Mouse (Mus musculus) megakaryocyte, adult 5-6 weeks (primary cell): Measurements from ENCODE around the gene Arcn1. TPM values are rescaled to one million over a fixed set of nuclear protein-coding genes. Genes with fewer than 3 reads are reported as not detected.

Source experiments
- ATAC-seq: 2 replicates; pipeline ENCODE4 v1.8.0; 2016; ENCODE audit warnings: mild to moderate bottlenecking, inconsistent platforms; ENCODE audit not compliant: poor library complexity, severe bottlenecking
- total RNA-seq, 2 experiments: library from RNA; stranded (forward) in 1 of 2; stranded (reverse) in 1 of 2; fragments of 153-499, 151-499 nt in 1 of 2; fragments of 221-1000, 200-1000 nt in 1 of 2; gene quantifications; 2 replicates each; pipeline versions ENCODE4 v1.2.3 to v1.2.4; 2015 to 2017

Arcn1 gene
- total RNA-seq, 2 experiments from 2014 or later = 151 to 165 TPM

DNA sequence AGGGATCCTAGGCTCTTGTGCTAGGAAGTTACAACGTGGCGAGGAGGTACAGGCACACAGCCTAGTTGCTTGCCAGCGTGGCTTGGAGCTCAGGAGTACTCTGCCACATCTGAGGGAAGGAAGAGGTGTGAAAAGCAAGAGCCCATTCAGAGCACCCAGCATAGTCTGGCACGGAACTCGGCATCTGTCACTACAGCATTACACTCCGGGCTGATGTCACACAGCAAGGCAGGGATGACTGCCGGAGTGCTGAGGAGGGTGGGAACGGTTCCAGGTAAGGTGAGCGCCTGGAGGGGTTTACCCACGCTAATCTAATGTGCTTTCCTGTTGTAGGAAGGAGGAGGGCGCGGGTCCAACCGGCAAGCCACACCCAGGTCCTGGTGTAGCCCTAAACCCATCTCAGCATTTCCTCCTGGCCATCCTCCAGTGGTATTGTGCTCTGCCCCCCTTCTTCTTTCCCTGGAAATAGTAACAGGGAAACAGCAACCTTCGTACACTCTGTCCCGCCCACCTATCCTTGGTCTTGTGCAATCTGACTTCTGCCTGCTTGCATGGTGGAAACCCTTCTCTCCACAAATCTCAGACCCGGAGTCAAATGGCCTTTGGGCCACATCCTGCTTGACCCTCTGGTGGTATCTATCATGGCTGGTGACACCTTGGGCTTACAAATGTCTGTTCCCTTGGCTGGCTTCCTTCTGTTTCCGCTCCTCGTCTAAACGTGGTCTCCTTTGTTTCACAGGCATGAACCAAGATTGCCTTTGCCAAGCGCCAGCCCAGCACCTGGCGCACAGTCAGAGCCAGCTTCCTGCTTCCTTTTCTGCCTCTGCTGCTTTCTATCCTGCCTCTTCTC, 75.7 kb downstream of the Arcn1 start:
- ATAC-seq = no peak

Other genes with a start within 250 kb of the Arcn1 start
- not detected in 2 replicates for gene Cxcr5, start 206.0 kb downstream of the Arcn1 start, total RNA-seq (2015)
- not detected in 2 replicates for gene Cxcr5, start 206.0 kb downstream of the Arcn1 start, total RNA-seq (2017)
- 57.1 and 60.2 TPM in 2 replicates for gene Ddx6, start 163.0 kb downstream of the Arcn1 start, total RNA-seq (2015)
- 71.2 and 88.8 TPM in 2 replicates for gene Ddx6, start 163.0 kb downstream of the Arcn1 start, total RNA-seq (2017)
- gene Treh, start 94.6 kb downstream of the Arcn1 start, total RNA-seq (2015) = not detected in 2 replicates
- not detected in 2 replicates for gene Treh, start 94.6 kb downstream of the Arcn1 start, total RNA-seq (2017)
- 0.76 and 2.1 TPM in 2 replicates for gene Phldb1, start 32.6 kb downstream of the Arcn1 start, total RNA-seq (2015)
- gene Phldb1, start 32.6 kb downstream of the Arcn1 start, total RNA-seq (2017) = 2.0 and 2.6 TPM in 2 replicates
- gene Ift46, start 63 bp upstream of the Arcn1 start, total RNA-seq (2015) = 38.5 and 53.7 TPM in 2 replicates
- 27.6 and 40.8 TPM in 2 replicates for gene Ift46, start 63 bp upstream of the Arcn1 start, total RNA-seq (2017)
- 0.23 and 0.45 TPM in 2 replicates for gene Tmem25, start 31.5 kb upstream of the Arcn1 start, total RNA-seq (2015)
- 0.16 and 0.51 TPM in 2 replicates for gene Tmem25, start 31.5 kb upstream of the Arcn1 start, total RNA-seq (2017)
- gene Ttc36, start 35.2 kb upstream of the Arcn1 start, total RNA-seq (2015) = 0.18 and 0.65 TPM in 2 replicates
- not detected in 2 replicates for gene Ttc36, start 35.2 kb upstream of the Arcn1 start, total RNA-seq (2017)
- 32.8 and 44.7 TPM in 2 replicates for gene Kmt2a, start 113.5 kb upstream of the Arcn1 start, total RNA-seq (2015)
- gene Kmt2a, start 113.5 kb upstream of the Arcn1 start, total RNA-seq (2017) = 5.5 and 15.9 TPM in 2 replicates
- gene Atp5l, start 152.9 kb upstream of the Arcn1 start, total RNA-seq (2015) = 490 and 523 TPM in 2 replicates
- 117 and 122 TPM in 2 replicates for gene Atp5l, start 152.9 kb upstream of the Arcn1 start, total RNA-seq (2017)
- 43.0 and 53.3 TPM in 2 replicates for gene Ube4a, start 197.8 kb upstream of the Arcn1 start, total RNA-seq (2015)
- gene Ube4a, start 197.8 kb upstream of the Arcn1 start, total RNA-seq (2017) = 30.3 and 33.3 TPM in 2 replicates
- 6.2 and 11.0 TPM in 2 replicates for gene Cd3g, start 212.6 kb upstream of the Arcn1 start, total RNA-seq (2015)
- gene Cd3g, start 212.6 kb upstream of the Arcn1 start, total RNA-seq (2017) = 14.8 and 17.2 TPM in 2 replicates
- gene Cd3d, start 213.9 kb upstream of the Arcn1 start, total RNA-seq (2015) = 2.3 and 6.8 TPM in 2 replicates
- 2.1 and 6.3 TPM in 2 replicates for gene Cd3d, start 213.9 kb upstream of the Arcn1 start, total RNA-seq (2017)
- 3.5 and 5.8 TPM in 2 replicates for gene Cd3e, start 241.8 kb upstream of the Arcn1 start, total RNA-seq (2015)
- gene Cd3e, start 241.8 kb upstream of the Arcn1 start, total RNA-seq (2017) = 0.73 and 4.1 TPM in 2 replicates